Mouse (Mus musculus) midbrain, embryonic 14.5 days (tissue): ENCODE measurements around the gene Nkiras1. TPM values are rescaled to one million over a fixed set of nuclear protein-coding genes. Genes with fewer than 3 reads are reported as not detected.

Source experiments
- ATAC-seq: fragments of 200-750 bp; cut with Nextera tagmentation; 2 replicates; pipeline ENCODE4 v1.8.0; 2017; ENCODE audit warnings: moderate number of reproducible peaks, moderate library complexity; ENCODE audit not compliant: low FRiP score, low TSS enrichment
- DNase-seq: peaks from one replicate; pipeline ENCODE4 v3.0.0-alpha.2; 2015
- H3K27ac ChIP-seq: fragments of 300-500 bp; sonication (generic); replicated peaks from 2 replicates; pipeline ENCODE4 v1.5.1; 2014; ENCODE audit warnings: mild to moderate bottlenecking, low read depth, low read length, moderate library complexity
- H3K27me3 ChIP-seq: fragments of 300-500 bp; sonication (generic); 2 replicates; pipeline ENCODE4 v1.6.1; 2014; ENCODE audit warnings: low read length, control low read depth, mixed read lengths; ENCODE audit not compliant: control insufficient read depth, insufficient read depth
- H3K36me3 ChIP-seq: fragments of 300-500 bp; sonication (generic); 2 replicates; pipeline ENCODE4 v1.6.1; 2014; ENCODE audit warnings: low read length, control low read depth; ENCODE audit not compliant: control insufficient read depth, insufficient read depth
- H3K4me1 ChIP-seq: fragments of 300-500 bp; sonication (generic); 2 replicates; pipeline ENCODE4 v1.6.1; 2014; ENCODE audit warnings: mild to moderate bottlenecking, antibody characterized with exemption, low read length, control low read depth; ENCODE audit not compliant: control insufficient read depth, insufficient read depth
- H3K4me2 ChIP-seq: fragments of 300-500 bp; sonication (generic); 2 replicates; pipeline ENCODE4 v1.6.1; 2014; ENCODE audit warnings: mild to moderate bottlenecking, low read length, moderate library complexity
- H3K4me3 ChIP-seq: fragments of 300-500 bp; sonication (generic); replicated peaks from 2 replicates; pipeline ENCODE4 v1.5.1; 2014; ENCODE audit warnings: low read depth, low read length
- H3K9ac ChIP-seq: fragments of 300-500 bp; sonication (generic); replicated peaks from 2 replicates; pipeline ENCODE4 v1.6.1; 2014; ENCODE audit warnings: mild to moderate bottlenecking, low read length, moderate library complexity
- H3K9me3 ChIP-seq: fragments of 300-500 bp; sonication (generic); 2 replicates; pipeline ENCODE4 v1.6.1; 2016; ENCODE audit warnings: low read length, control low read depth, mixed read lengths; ENCODE audit not compliant: control insufficient read depth
- WGBS: fragments of 180-500 bp; shearing (Covaris S2); extraction: QIAGEN DNeasy Blood & Tissue Kit; methylation state at CpG from one replicate; pipeline ENCODE4 v1.1.7; 2014; 5-methylcytosine and 5-hydroxymethylcytosine counted together
- polyA plus RNA-seq: library from polyadenylated mRNA; unstranded; fragments of >200 nt; fragmentation: Nextera tagmentation; extraction: Ambion mirVana; gene quantifications from 2 replicates; pipeline ENCODE4 v1.2.1, GENCODE M21; 2014

Nkiras1 gene
- polyA plus RNA-seq, 1 experiment from 2014 or later: 38.0 TPM

- Histone ChIP-seq H3K4me1 (no peaks in the 10 kb centered on the region), H3K9ac (no peak overlapping the region), H3K27me3 (no peaks in the 10 kb centered on the region), H3K9me3 (no peaks in the 10 kb centered on the region), H3K4me3 (no peak overlapping the region), H3K27ac (no peak overlapping the region), H3K36me3 (no peaks in the 10 kb centered on the region), H3K4me2 (no peak overlapping the region)
- DNase-seq (no peak), ATAC-seq (no peak)
- WGBS: 95% methylated on average over 3 of the region's 3 CpGs
These were observed 21.2 kb downstream of the Nkiras1 start for GRCm38 (mm10) chr14:18292111-18292510.

GRCm38 (mm10) chr14:18292578-18292977, 21.6 kb downstream of the Nkiras1 start:
- WGBS: 96% methylated on average over 3 of the region's 3 CpGs
- H3K36me3 ChIP-seq: no peaks in the 10 kb centered on the region
- H3K27ac ChIP-seq: no peak overlapping the region
- H3K4me1 ChIP-seq: no peaks in the 10 kb centered on the region
- no peak overlapping the region for H3K4me3 ChIP-seq
- no peaks in the 10 kb centered on the region for H3K9me3 ChIP-seq
- no peak overlapping the region for H3K4me2 ChIP-seq
- DNase-seq (no peak), ATAC-seq (no peak)
- no peak overlapping the region for H3K9ac ChIP-seq
- no peaks in the 10 kb centered on the region for H3K27me3 ChIP-seq

GRCm38 (mm10) chr14:18297441-18297840, 26.5 kb downstream of the Nkiras1 start:
- Histone ChIP-seq H3K27me3 (no peaks in the 10 kb centered on the region), H3K4me1 (no peaks in the 10 kb centered on the region), H3K4me2 (no peak overlapping the region), H3K36me3 (peaks cover 4% of the 10 kb centered on the region), H3K4me3 (no peak overlapping the region), H3K9ac (no peak overlapping the region), H3K9me3 (no peaks in the 10 kb centered on the region), H3K27ac (no peak overlapping the region)
- DNase-seq: no peak
- 93% methylated on average over 2 of the region's 2 CpGs for WGBS
- no peak for ATAC-seq

- no peak overlapping the region for H3K9ac ChIP-seq
- no peak overlapping the region for H3K4me2 ChIP-seq
- no peak overlapping the region for H3K27ac ChIP-seq
- ATAC-seq (no peak), DNase-seq (no peak)
- H3K4me3 ChIP-seq: no peak overlapping the region
- H3K4me1 ChIP-seq: no peaks in the 10 kb centered on the region
- H3K27me3 ChIP-seq: no peaks in the 10 kb centered on the region
- no peaks in the 10 kb centered on the region for H3K9me3 ChIP-seq
- 96% methylated on average over 2 of the region's 2 CpGs for WGBS
- peaks cover 4% of the 10 kb centered on the region for H3K36me3 ChIP-seq
These were observed 27.9 kb downstream of the Nkiras1 start for GRCm38 (mm10) chr14:18298874-18299273.

GRCm38 (mm10) chr14:18300676-18301075, 29.7 kb downstream of the Nkiras1 start:
- H3K4me3 ChIP-seq: no peak overlapping the region
- no peak overlapping the region for H3K4me2 ChIP-seq
- H3K9me3 ChIP-seq: no peaks in the 10 kb centered on the region
- no peaks in the 10 kb centered on the region for H3K4me1 ChIP-seq
- DNase-seq: no peak
- ATAC-seq: no peak
- 95% methylated on average over 2 of the region's 2 CpGs for WGBS
- no peak overlapping the region for H3K9ac ChIP-seq
- H3K27me3 ChIP-seq: no peaks in the 10 kb centered on the region
- H3K36me3 ChIP-seq: peaks cover 4% of the 10 kb centered on the region
- H3K27ac ChIP-seq: no peak overlapping the region

DNA sequence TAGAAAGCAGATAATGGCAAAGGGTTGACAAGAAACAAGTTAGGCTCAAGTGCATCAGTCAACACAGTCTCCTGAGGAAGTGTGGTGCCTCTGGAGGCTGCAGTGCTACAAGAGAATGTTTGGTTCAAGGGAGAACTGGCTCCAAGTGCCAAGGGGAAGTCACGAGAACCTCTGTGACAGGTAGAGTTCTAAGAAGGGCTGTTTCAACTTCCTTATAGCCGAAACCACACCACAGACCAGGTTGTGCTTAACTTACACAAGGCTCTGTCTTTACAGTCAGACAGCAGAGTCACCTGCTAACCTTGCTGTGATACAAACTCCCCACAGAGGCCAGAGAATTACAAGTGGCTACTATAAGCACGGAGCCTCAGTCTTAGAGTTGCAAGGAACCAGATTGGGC, 30.7 kb downstream of the Nkiras1 start:
- no peak overlapping the region for H3K4me2 ChIP-seq
- no peaks in the 10 kb centered on the region for H3K27me3 ChIP-seq
- WGBS: 86% methylated on average over 3 of the region's 3 CpGs
- DNase-seq: no peak
- no peaks in the 10 kb centered on the region for H3K4me1 ChIP-seq
- H3K4me3 ChIP-seq: no peak overlapping the region
- peaks cover 4% of the 10 kb centered on the region for H3K36me3 ChIP-seq
- no peak overlapping the region for H3K9ac ChIP-seq
- no peaks in the 10 kb centered on the region for H3K9me3 ChIP-seq
- no peak overlapping the region for H3K27ac ChIP-seq
- ATAC-seq: no peak

DNA sequence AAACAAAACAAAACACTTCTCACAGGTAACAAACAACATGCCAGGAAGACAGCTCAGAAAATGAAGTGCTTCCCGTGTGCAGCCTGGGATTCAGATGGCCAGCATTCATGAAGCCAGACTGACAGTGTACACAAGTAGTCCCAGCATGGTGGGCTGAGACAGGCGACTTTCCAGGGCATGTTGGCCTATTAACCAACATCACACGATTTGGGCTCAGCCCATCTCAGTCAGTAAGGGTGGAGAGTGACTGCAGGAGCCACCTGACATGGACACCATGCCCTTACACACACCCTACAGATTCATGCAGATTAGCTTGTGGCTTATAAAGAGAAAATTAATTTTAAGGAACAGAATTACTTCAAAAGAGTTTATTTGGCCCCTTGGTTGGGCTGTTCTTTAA, 31.8 kb downstream of the Nkiras1 start:
- Histone ChIP-seq H3K4me2 (no peak overlapping the region), H3K9ac (no peak overlapping the region), H3K27me3 (no peaks in the 10 kb centered on the region), H3K4me1 (no peaks in the 10 kb centered on the region), H3K4me3 (no peak overlapping the region), H3K9me3 (no peaks in the 10 kb centered on the region), H3K36me3 (peaks cover 4% of the 10 kb centered on the region), H3K27ac (no peak overlapping the region)
- WGBS: 77% methylated on average over 3 of the region's 3 CpGs
- DNase-seq (no peak), ATAC-seq (no peak)

GRCm38 (mm10) chr14:18303262-18303661, 32.3 kb downstream of the Nkiras1 start:
- DNase-seq (no peak), ATAC-seq (no peak)
- Histone ChIP-seq H3K9ac (no peak overlapping the region), H3K36me3 (peaks cover 4% of the 10 kb centered on the region), H3K4me3 (no peak overlapping the region), H3K27me3 (no peaks in the 10 kb centered on the region), H3K4me2 (no peak overlapping the region), H3K27ac (no peak overlapping the region), H3K9me3 (no peaks in the 10 kb centered on the region), H3K4me1 (no peaks in the 10 kb centered on the region)
- 85% methylated on average over 4 of the region's 4 CpGs for WGBS

DNA sequence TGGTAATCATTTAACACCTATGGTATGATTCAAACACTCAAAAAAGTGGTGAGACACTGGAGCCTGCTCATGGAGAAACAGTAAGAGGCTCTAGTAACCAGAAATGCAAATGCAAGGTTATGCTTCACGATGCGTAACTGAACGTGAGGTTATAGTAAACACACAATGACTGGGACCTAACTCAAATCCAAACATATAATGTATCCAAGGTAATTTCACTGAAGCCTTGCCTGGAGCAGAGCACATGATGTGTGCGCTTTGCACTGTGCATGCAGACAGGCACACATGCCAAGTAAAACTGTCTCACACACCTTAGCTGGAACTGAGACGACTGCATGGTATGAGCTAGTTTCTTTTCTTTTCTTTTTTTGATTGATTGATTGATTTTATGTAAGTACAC, 33.2 kb downstream of the Nkiras1 start:
- no peak overlapping the region for H3K4me3 ChIP-seq
- no peaks in the 10 kb centered on the region for H3K9me3 ChIP-seq
- H3K27ac ChIP-seq: no peak overlapping the region
- 94% methylated on average over 5 of the region's 5 CpGs for WGBS
- H3K4me2 ChIP-seq: no peak overlapping the region
- H3K36me3 ChIP-seq: no peaks in the 10 kb centered on the region; the same call in 1 of the 2 replicates
- ATAC-seq (no peak), DNase-seq (no peak)
- no peaks in the 10 kb centered on the region for H3K27me3 ChIP-seq
- H3K4me1 ChIP-seq: no peaks in the 10 kb centered on the region
- H3K9ac ChIP-seq: no peak overlapping the region
